Mouse (Mus musculus) 3T3-L1 (cell line): Measurements from ENCODE around the gene Tagap1.
"Not testable (repeated sequence)": the region's sequence is repeated elsewhere in the genome, so short reads cannot be mapped to it uniquely, and the experiment has no call there.

ENCODE experiments used
- DNase-seq: peaks from one replicate; pipeline ENCODE4 v3.0.0-alpha.2; 2015; ENCODE audit warnings: low read depth, low spot score

Tagap1 gene

DNA sequence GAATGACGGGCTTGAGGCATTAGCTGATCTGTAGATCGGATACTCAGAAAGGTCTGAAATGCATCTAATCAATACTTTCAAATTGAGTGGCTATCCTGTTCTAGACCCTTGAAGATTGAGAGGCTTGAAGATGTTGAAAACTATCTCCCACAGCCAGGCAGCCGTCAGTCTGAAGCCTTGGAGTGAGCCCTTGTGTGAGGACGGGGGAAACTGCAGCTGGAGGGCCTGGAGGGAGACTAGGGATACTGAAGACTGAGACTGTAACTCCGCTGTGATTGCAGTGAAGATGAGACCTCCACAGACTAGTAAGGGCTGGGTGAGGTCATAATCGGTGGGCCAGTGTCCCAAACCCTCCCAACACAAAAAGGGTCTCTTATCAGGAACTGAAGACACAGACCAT, 1.4 kb upstream of the Tagap1 start:
- not testable (repeated sequence) for DNase-seq

DNA sequence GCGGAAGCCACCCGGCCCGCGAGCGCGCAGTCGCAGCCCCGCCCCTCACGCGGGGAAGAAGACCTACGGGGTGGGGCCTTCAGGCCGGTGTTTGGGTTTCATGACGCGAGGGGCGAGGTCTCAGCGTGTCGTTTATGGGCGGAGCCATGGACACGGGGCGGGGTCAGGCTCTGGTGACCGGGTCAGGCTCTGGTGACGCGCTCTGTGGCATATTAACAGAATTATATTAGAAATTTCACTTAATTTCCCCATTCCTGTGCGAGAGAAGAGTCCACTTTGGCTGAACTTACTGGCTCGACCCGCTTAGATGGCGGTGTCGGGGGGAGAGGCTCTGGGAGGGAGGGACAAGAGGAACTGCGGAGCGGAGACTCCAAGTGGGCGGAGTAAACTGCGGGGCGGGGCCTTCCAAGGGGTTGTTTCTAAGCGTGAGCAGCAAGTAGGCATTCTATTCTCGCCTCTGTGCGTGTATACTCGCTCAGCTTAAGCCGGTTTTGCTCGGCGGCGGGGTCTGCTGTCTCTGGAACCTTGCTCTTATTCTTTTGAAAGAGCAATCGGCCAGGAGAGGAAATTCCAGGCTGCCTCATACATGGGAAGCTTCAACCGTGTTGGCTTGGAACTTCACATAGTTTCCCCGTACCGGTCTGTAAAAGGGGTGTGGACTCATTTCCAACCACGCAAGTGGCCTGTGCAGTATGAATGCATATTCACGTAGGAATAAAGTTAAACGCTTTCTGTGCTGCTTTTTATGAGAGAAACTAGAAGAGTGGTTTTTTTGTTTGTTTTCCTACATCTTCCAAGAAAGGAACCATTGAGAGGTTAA, 435 bp upstream of the Tagap1 start:
- DNase-seq: peak; percentile 17

DNA sequence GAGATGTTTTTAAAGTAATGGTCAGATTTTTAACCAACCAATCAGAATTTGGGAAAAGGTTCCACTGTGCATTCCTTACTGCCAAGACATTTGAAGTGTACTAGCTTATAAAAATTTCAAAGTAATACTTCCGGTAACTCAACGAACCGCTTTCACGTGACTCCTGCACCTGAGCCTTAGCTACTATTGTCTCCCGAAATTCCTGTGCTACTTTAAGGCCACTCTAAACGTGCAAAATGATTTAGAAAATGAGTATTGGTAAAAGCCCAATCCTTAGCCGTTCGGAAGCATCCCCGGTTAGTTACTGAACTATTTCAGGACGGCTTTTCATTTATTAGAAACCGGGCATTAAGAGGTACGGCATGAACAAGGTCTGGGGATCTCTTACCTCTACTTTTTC, 607 bp downstream of the Tagap1 start:
- DNase-seq: not testable (repeated sequence)

DNA sequence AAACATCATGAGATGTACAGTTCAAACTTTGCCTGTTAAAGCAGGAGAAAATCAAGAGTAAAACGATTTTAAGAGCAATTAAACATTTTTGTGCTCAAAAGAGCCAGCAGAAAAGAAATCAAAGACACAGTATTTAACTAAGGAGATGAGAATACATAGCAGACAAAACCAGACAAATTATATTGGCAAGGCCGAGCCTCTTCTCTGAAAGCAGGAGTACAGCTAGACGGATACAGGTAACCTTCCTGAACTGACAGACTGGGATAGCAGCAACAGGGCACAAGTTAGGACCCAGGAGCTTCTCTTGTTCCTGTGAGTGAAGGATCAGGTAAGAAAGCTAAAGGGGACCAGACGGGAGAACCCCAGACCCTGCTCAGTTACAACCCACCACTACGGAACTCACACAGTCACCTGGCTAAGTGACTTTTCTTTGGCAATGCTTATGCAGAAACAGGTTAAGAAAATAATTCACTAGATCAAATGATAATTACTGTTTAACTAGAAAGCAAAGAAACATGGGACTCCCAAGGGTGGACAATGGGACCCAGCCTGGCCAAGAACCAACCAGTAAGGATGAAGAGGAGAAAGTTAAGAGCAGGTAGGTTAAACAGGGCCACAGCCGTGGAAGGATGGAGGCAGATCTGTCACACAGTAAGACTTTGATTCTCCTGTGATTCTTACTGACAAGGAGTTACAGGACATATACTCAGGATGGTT, 1.3 kb downstream of the Tagap1 start:
- not testable (repeated sequence) for DNase-seq

DNA sequence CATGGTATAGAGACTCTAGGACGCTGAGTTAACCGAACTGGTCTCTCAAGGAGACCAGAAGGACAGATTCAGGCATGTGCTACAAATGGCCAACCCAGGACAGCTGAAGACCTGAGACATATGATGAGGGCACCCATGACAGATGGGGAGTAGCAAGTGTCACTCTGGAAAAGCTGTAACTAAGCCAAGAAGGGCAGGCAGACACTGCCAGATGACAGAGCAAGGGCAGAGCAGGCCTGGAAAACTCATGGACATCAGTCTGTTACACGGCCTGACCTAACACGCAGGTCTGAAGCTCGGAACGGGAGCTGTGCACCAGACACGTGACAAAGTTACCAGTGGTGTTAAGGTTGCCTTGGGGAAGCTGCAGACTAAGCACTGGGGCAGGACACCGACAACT, 2.1 kb downstream of the Tagap1 start:
- DNase-seq: not testable (repeated sequence)

DNA sequence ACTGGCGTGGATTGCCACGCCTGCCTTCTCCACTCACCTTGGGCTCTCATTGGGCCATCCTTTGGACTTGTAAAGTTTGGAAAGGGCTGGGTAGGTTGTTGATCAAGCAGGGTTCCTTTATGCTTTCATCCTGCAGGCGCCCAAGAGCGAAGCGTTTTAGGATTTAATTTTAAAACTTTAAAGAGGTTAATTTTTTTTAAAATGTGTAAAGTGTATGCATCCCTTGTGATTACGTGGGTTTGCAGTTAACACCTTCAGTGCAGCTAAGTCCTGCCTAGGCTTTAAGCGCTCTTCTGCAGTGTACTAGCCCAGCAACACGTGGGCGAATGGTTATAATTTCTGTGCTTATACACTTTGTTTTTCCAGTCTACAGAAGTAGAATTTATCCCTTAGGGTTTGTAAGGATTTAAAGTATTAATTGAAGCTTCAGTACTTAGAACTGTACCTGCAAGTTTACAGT, 12.2 kb downstream of the Tagap1 start:
- not testable (repeated sequence) for DNase-seq

DNA sequence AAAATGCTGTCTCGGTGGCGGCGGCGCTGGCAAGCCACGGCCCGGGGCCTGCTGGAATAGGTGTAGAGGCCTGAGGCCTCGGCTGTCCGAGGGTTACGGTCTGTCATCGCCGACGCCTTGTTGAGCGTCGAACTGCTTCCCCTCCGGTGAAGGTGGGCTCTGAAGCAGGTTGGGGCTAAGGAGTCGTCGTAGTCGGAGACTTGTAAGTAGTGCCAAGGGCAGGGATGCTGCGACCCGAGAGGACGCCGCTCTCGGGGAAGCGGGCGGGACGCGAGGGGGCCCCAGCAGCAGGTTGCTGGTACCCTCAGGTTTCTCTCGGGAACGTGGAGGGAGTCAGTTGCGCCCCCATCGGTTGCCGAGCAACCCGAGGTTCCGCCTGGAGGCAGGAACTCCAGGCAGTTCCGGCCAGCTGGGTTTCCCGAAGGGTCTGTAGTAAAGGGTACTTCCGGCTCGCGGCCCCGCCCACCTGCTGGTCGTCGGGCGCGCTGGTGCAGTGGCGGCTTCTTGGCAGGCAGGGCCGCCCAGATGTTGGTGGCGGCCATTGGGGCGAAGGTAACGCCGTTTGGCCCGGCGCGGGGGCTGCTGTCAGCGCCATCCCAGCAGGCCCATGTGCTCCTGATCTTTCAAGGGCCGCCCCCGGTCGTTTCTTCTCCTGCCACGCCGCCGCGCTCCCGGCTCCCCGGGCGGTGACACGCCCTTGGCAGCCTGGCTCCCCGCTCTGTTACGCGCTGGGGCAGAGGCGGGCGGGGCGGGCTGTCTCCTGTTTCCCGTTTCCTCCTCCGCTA, 12.8 kb downstream of the Tagap1 start, which contains the start of gene Rsph3b:
Gene Rsph3b, minus strand, starts transcription at position 699 of the 785 bp plus-strand sequence.
- peak; percentile 75 for DNase-seq

DNA sequence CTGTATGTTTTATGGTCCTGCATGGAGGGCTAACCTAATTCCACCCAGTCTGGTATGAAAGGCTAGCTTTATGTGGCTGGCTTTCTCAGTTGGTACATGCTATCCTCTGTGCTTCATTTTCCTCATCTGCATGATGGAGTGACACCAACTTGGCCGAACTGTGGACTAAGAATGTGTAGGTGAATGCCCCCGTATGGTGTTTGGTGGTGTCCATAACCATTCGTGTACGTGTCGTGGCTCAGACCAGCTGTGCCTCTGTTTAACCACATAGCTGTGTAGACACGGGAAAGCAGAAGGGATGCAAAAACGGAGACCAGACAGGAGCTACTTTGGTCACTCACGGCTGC, 13.3 kb downstream of the Tagap1 start:
- not testable (repeated sequence) for DNase-seq

DNA sequence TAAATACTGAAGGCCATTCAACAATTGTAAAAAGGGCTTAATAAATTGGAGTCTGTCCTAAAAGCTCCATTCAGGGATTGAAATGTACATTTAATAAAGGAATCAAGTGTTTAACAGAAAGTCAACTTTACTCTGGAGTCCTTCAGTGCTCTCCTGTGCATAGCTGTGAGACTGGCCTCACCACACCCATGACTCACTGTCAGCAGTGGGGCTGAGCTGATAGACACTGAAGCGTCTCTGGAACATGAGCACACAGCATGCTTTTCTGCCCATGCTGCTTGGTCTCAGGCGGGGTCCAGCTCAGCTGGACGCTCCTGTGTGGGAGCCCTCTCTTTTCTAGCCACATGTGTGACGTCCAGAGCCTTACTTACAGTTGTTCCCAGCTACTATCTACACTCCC, 18.4 kb downstream of the Tagap1 start:
- DNase-seq: not testable (repeated sequence)

DNA sequence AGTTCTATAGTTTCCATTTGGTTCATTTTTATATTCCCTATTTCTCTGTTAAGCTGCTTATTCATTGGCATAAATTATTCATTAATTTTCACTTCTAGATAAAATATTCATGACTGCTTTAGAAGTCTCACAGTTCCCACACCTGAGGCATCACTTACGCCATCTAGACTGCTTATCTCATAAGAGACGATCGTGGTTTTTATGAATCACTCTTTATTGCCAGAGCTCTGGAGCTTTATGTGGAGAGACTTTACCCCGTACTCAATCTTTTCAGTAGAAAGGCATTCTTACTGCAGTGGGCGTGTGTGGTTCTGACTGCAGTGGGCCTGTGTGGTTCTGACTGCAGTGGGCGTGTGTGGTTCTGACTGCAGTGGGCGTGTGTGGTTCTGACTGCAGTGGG, 29.3 kb downstream of the Tagap1 start:
- not testable (repeated sequence) for DNase-seq

DNA sequence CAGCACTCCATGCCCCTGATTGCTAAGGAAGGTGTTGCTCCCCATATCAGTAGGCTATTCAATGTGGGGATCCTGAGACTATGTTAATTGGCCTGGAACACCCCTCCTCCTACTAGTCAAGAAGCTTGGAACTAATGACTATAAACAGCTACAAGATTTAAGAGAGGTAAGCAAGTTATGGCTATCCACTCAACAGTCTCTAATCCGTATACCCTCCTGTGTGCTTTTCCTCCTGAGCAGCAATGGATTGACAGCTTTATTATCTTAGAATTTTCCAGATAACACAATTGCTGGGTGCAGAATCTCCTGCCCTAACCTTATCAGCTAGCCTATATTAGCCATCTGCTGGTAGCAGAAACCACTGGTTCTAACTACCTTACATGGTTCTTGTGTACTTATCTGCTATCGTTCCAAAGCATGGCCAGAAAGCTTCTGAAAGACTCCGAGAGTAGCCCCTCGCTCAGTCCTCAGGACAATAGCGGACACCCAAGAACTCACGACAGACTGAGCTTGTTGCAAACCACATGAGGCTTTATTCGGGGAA, 40.5 kb downstream of the Tagap1 start:
- DNase-seq: not testable (repeated sequence)

DNA sequence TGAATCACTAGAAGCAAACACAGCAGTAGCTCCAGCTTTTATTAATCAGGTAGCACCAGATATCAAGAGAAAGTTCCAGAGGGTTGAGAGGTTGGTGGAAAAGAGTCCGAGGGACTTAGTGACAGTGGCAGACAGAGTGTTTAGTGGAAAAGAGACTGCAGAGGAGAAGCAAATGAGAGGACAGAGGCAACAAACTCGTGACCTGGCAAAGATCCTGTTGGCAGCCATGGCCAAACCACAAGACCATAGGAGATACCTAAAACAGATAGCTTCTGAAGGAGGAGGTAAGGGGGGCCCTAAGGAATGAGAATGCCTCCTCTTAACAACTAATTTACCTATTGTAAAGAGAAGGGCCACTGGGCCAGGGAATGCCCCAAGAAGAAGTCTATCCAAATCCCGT, 41.6 kb downstream of the Tagap1 start:
- not testable (repeated sequence) for DNase-seq

DNA sequence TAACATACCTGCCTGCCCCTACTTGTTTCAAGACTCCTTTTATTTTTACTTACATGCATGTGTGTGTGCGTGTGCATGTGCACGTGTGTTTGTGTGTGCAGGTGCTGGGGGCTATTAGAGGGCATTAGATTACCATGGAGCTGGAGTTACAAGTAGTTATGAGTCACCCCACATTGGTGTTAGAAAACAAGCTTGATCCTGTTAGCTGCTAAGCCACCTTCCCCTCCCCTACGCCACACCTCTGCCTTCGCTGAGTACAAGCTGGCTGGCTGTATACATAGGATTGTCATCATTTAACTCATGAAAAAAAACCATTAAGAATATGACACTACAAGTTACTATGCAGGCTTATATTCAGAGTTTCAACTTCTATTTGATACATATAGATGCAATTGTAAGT, 45.7 kb downstream of the Tagap1 start:
- DNase-seq: not testable (repeated sequence)

DNA sequence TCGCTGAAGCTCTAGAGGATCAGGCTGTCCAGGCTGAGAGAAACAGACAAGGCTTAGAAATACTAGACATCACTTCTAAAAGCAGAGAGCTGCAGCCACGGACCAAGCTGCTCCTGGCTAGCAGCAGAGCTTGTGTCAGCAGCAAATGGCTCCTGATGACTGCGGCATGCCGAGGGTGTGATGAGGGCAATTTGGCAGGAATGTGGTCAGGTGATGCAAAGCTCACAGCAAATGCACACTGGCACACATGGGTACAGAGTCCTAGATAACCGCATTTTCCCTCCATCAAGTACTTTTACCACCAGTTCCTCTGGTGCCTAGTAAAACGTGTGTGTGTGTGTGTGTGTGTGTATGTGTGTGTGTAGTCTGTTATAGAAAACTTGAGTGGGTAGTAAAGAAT, 46.9 kb downstream of the Tagap1 start:
- not testable (repeated sequence) for DNase-seq
